Mouse (Mus musculus): ENCODE data around the gene Smco1. TPM values are rescaled to one million over a fixed set of nuclear protein-coding genes. Genes with fewer than 3 reads are reported as not detected.
"Not testable (repeated sequence)": the region's sequence is repeated elsewhere in the genome, so short reads cannot be mapped to it uniquely, and the experiment has no call there.

Smco1 gene
- polyA plus RNA-seq (2014; fragmentation: Nextera tagmentation; extraction: Ambion mirVana) = 0.15 TPM in 1 of 2 replicates, not detected in the other

- Histone ChIP-seq H3K4me1 (ENCODE audit: control insufficient read depth, insufficient read depth, low read length) (no peaks in the 10 kb centered on the region), H3K27me3 (ENCODE audit: control insufficient read depth, insufficient read depth, low read length) (no peaks in the 10 kb centered on the region), H3K4me2 (ENCODE audit: low read depth, low read length) (no peak within 1 kb of the TSS), H3K4me3 (ENCODE audit: low read depth, low read length) (no peak within 1 kb of the TSS), H3K9me3 (ENCODE audit: control insufficient read depth, low read length) (no peaks in the 10 kb centered on the region), H3K9ac (replicated peaks; ENCODE audit: low read depth, low read length) (no peak within 1 kb of the TSS), H3K36me3 (ENCODE audit: control insufficient read depth, insufficient read depth, low read length) (no peaks in the 10 kb centered on the region), H3K27ac (ENCODE audit: low read depth, low read length) (no peak within 1 kb of the TSS)
- 88% methylated on average over 11 of the region's 11 CpGs for WGBS
- no peak for ATAC-seq (ENCODE audit: low read depth)
These were observed at the start of gene Smco1 for GRCm38 (mm10) chr16:32271291-32271690. Gene Smco1, plus strand, starts transcription at chr16:32271468.

GRCm38 (mm10) chr16:32221803-32222202 lies 49.5 kb upstream of the Smco1 start:
- no peak overlapping the region for H3K27ac ChIP-seq (ENCODE audit: low read depth, low read length)
- H3K27me3 ChIP-seq (ENCODE audit: control insufficient read depth, insufficient read depth, low read length) = no peaks in the 10 kb centered on the region
- H3K9ac ChIP-seq (replicated peaks; ENCODE audit: low read depth, low read length) = no peak overlapping the region
- no peaks in the 10 kb centered on the region for H3K36me3 ChIP-seq (ENCODE audit: control insufficient read depth, insufficient read depth, low read length)
- no peak for ATAC-seq (ENCODE audit: low read depth)
- H3K4me1 ChIP-seq (ENCODE audit: control insufficient read depth, insufficient read depth, low read length) = no peaks in the 10 kb centered on the region
- no peak overlapping the region for H3K4me2 ChIP-seq (ENCODE audit: low read depth, low read length)
- WGBS = 84% methylated on average over 4 of the region's 4 CpGs
- H3K4me3 ChIP-seq (ENCODE audit: low read depth, low read length) = no peak overlapping the region
- no peaks in the 10 kb centered on the region for H3K9me3 ChIP-seq (ENCODE audit: control insufficient read depth, low read length)

GRCm38 (mm10) chr16:32222399-32222798 lies 48.9 kb upstream of the Smco1 start:
- no peak overlapping the region for H3K4me3 ChIP-seq (ENCODE audit: low read depth, low read length)
- no peaks in the 10 kb centered on the region for H3K27me3 ChIP-seq (ENCODE audit: control insufficient read depth, insufficient read depth, low read length)
- H3K27ac ChIP-seq (ENCODE audit: low read depth, low read length) = no peak overlapping the region
- no peaks in the 10 kb centered on the region for H3K9me3 ChIP-seq (ENCODE audit: control insufficient read depth, low read length)
- no peak overlapping the region for H3K4me2 ChIP-seq (ENCODE audit: low read depth, low read length)
- H3K9ac ChIP-seq (replicated peaks; ENCODE audit: low read depth, low read length) = no peak overlapping the region
- H3K36me3 ChIP-seq (ENCODE audit: control insufficient read depth, insufficient read depth, low read length) = no peaks in the 10 kb centered on the region
- no peak for ATAC-seq (ENCODE audit: low read depth)
- no peaks in the 10 kb centered on the region for H3K4me1 ChIP-seq (ENCODE audit: control insufficient read depth, insufficient read depth, low read length)

GRCm38 (mm10) chr16:32232050-32232449 lies 39.2 kb upstream of the Smco1 start:
- not testable (repeated sequence) for H3K27me3 ChIP-seq (ENCODE audit: control insufficient read depth, insufficient read depth, low read length); H3K4me1 ChIP-seq (ENCODE audit: control insufficient read depth, insufficient read depth, low read length); H3K9ac ChIP-seq (replicated peaks; ENCODE audit: low read depth, low read length); ATAC-seq (ENCODE audit: low read depth); H3K4me3 ChIP-seq (ENCODE audit: low read depth, low read length); H3K27ac ChIP-seq (ENCODE audit: low read depth, low read length); H3K36me3 ChIP-seq (ENCODE audit: control insufficient read depth, insufficient read depth, low read length); H3K4me2 ChIP-seq (ENCODE audit: low read depth, low read length); H3K9me3 ChIP-seq (ENCODE audit: control insufficient read depth, low read length)
- WGBS = 93% methylated on average over 3 of the region's 3 CpGs

GRCm38 (mm10) chr16:32237930-32238680 lies 33.2 kb upstream of the Smco1 start:
- H3K4me3 ChIP-seq (ENCODE audit: low read depth, low read length) = no peak overlapping the region
- H3K27me3 ChIP-seq (ENCODE audit: control insufficient read depth, insufficient read depth, low read length) = no peaks in the 10 kb centered on the region
- no peak overlapping the region for H3K9ac ChIP-seq (replicated peaks; ENCODE audit: low read depth, low read length)
- WGBS = 93% methylated on average over 19 of the region's 19 CpGs
- no peak for ATAC-seq (ENCODE audit: low read depth)
- H3K36me3 ChIP-seq (ENCODE audit: control insufficient read depth, insufficient read depth, low read length) = peaks cover 13% of the 10 kb centered on the region
- no peaks in the 10 kb centered on the region for H3K4me1 ChIP-seq (ENCODE audit: control insufficient read depth, insufficient read depth, low read length)
- no peak overlapping the region for H3K4me2 ChIP-seq (ENCODE audit: low read depth, low read length)
- no peak overlapping the region for H3K27ac ChIP-seq (ENCODE audit: low read depth, low read length)
- no peaks in the 10 kb centered on the region for H3K9me3 ChIP-seq (ENCODE audit: control insufficient read depth, low read length)

- H3K27ac ChIP-seq (ENCODE audit: low read depth, low read length) = no peak overlapping the region
- no peaks in the 10 kb centered on the region for H3K9me3 ChIP-seq (ENCODE audit: control insufficient read depth, low read length)
- H3K9ac ChIP-seq (replicated peaks; ENCODE audit: low read depth, low read length) = no peak overlapping the region
- WGBS = 92% methylated on average over 2 of the region's 2 CpGs
- peaks cover 10% of the 10 kb centered on the region for H3K36me3 ChIP-seq (ENCODE audit: control insufficient read depth, insufficient read depth, low read length)
- no peaks in the 10 kb centered on the region; the same call in 1 of the 2 replicates for H3K4me1 ChIP-seq (ENCODE audit: control insufficient read depth, insufficient read depth, low read length)
- ATAC-seq (ENCODE audit: low read depth) = no peak
- H3K4me2 ChIP-seq (ENCODE audit: low read depth, low read length) = no peak overlapping the region
- H3K4me3 ChIP-seq (ENCODE audit: low read depth, low read length) = no peak overlapping the region
- no peaks in the 10 kb centered on the region for H3K27me3 ChIP-seq (ENCODE audit: control insufficient read depth, insufficient read depth, low read length)
These were observed 31.6 kb upstream of the Smco1 start for GRCm38 (mm10) chr16:32239428-32240312.

- Histone ChIP-seq H3K9me3 (ENCODE audit: control insufficient read depth, low read length) (no peaks in the 10 kb centered on the region), H3K4me2 (ENCODE audit: low read depth, low read length) (no peak overlapping the region), H3K27ac (ENCODE audit: low read depth, low read length) (no peak overlapping the region), H3K36me3 (ENCODE audit: control insufficient read depth, insufficient read depth, low read length) (no peaks in the 10 kb centered on the region), H3K4me1 (ENCODE audit: control insufficient read depth, insufficient read depth, low read length) (peaks cover 15% of the 10 kb centered on the region), H3K4me3 (ENCODE audit: low read depth, low read length) (no peak overlapping the region), H3K27me3 (ENCODE audit: control insufficient read depth, insufficient read depth, low read length) (no peaks in the 10 kb centered on the region), H3K9ac (replicated peaks; ENCODE audit: low read depth, low read length) (no peak overlapping the region)
- ATAC-seq (ENCODE audit: low read depth) = no peak
- 84% methylated on average over 3 of the region's 3 CpGs for WGBS
These were observed 27.4 kb upstream of the Smco1 start for GRCm38 (mm10) chr16:32243901-32244300.

GRCm38 (mm10) chr16:32246351-32246791 lies 24.9 kb upstream of the Smco1 start:
- Histone ChIP-seq H3K4me1 (ENCODE audit: control insufficient read depth, insufficient read depth, low read length) (peaks cover 15% of the 10 kb centered on the region), H3K4me2 (ENCODE audit: low read depth, low read length) (peak overlapping the region; percentile 66), H3K27me3 (ENCODE audit: control insufficient read depth, insufficient read depth, low read length) (no peaks in the 10 kb centered on the region), H3K27ac (ENCODE audit: low read depth, low read length) (peak overlapping the region; percentile 90), H3K4me3 (ENCODE audit: low read depth, low read length) (peak overlapping the region; percentile 97), H3K9me3 (ENCODE audit: control insufficient read depth, low read length) (no peaks in the 10 kb centered on the region), H3K36me3 (ENCODE audit: control insufficient read depth, insufficient read depth, low read length) (no peaks in the 10 kb centered on the region), H3K9ac (replicated peaks; ENCODE audit: low read depth, low read length) (peak overlapping the region; percentile 84)
- under 1% methylated on average over 41 of the region's 41 CpGs for WGBS
- ATAC-seq (ENCODE audit: low read depth) = peak; percentile 58

- Histone ChIP-seq H3K36me3 (ENCODE audit: control insufficient read depth, insufficient read depth, low read length) (no peaks in the 10 kb centered on the region), H3K9ac (replicated peaks; ENCODE audit: low read depth, low read length) (peak within 1 kb of the TSS; percentile 84), H3K27ac (ENCODE audit: low read depth, low read length) (peak within 1 kb of the TSS; percentile 90), H3K4me3 (ENCODE audit: low read depth, low read length) (peak within 1 kb of the TSS; percentile 97), H3K4me1 (ENCODE audit: control insufficient read depth, insufficient read depth, low read length) (peaks cover 15% of the 10 kb centered on the region), H3K27me3 (ENCODE audit: control insufficient read depth, insufficient read depth, low read length) (no peaks in the 10 kb centered on the region), H3K4me2 (ENCODE audit: low read depth, low read length) (peak within 1 kb of the TSS; percentile 66), H3K9me3 (ENCODE audit: control insufficient read depth, low read length) (no peaks in the 10 kb centered on the region)
- ATAC-seq (ENCODE audit: low read depth) = peak; percentile 99
- WGBS = under 1% methylated on average over 44 of the region's 48 CpGs
These were observed 24.3 kb upstream of the Smco1 start, which contains the start of the genes Fbxo45 and Wdr53 for GRCm38 (mm10) chr16:32246952-32247370. Gene Fbxo45, minus strand, starts transcription at chr16:32247158. Gene Wdr53, plus strand, starts transcription at chr16:32247227.
